Mouse (Mus musculus): Measurements from ENCODE around the gene Kcnq4. TPM values are rescaled to one million over a fixed set of nuclear protein-coding genes. Genes with fewer than 3 reads are reported as not detected.

Kcnq4 gene
- polyA plus RNA-seq (2012; rRNA removed; ENCODE audit: low replicate concordance) = 18.7 and 22.7 TPM in 2 replicates

DNA sequence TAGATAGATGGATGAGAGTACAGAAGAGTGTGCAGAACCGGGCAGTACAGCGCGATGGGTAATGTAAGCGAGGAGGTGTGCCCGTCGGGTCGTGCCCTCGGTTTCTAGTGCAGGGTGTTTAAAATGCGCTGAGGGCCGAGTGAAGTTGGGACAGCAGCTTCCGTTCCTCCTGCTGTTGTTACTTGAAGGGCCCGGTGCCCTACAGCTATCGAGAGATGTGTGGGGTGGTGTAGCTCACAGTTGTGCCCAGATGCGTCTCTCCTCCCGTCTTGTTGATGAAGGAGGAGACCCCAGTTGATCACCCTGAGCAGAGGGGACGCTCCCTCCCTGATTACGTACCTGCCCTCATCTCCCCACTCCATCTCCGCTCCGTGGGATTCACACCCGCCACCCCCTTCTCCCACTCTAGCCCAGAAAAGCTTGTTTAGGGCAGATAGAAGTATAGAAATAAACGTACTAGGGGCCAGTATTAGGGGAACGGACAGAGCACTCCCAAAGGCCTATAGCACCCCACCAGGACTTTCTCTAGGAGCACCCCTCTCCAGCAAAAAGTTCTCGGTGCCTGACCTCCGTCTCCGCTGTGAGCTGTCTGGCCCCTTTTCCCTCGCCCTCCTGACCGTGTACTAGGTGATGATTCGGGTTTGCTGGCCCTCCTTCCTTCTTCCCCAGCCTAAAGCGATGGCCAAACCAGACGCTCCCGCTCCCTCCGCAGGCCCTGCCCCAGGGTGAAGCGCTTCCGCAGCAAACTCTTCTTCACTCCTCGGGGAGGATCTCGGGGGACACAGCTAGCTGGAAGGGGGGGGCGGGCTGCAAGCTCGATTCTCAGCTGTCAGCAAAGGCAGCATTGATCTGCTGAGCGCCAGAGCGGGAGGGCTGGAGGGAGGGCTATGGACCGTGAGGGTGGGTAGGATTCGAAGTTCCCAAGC lies at the start of gene Kcnq4:
Gene Kcnq4, minus strand, starts transcription at position 672 of the 926 bp plus-strand sequence.

DNA sequence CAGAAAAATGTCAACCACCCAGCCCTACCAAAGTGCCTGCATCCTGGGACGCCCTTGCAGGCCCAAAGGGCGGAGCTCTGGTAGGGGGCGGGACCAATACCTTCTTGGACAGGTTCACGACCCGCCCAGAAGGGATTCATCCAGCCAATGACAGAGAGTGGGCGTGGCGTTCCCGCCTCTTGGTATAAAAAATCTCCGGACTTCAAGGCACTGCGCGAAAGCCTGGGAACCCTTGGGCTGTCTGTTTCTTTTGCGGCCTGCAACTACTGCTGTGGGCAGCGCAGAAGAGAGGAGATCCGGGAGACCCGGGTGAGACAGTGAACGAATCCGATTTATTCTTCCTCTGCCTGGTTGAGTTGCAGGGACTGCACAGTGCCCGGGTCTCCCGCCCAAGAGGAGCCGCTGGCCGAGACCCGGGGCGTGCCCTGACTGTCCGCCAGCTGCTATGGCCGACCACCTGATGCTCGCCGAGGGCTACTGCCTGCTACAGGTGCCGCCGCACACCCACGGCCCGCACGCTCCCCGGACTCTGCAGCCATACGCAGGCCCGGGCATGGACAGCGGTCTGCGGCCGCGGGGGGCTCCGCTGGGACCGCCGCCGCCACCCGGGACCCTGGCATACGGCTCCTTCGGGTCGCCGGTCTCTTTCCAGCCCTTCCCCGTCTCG lies 81.9 kb downstream of the Kcnq4 start, which contains the start of gene Cited4:
Gene Cited4, plus strand, starts transcription at position 215 of the 667 bp plus-strand sequence.

Other genes starting within 250 kb of the Kcnq4 start
- 0.06 and 0.27 TPM in 2 replicates for gene Slfnl1, start 216.4 kb downstream of the Kcnq4 start, polyA plus RNA-seq (2012; rRNA removed; ENCODE audit: low replicate concordance)
- gene Ctps, start 178.3 kb downstream of the Kcnq4 start, polyA plus RNA-seq (2012; rRNA removed; ENCODE audit: low replicate concordance) = 4.2 and 6.7 TPM in 2 replicates
- gene Gm8439, start 159.9 kb downstream of the Kcnq4 start, polyA plus RNA-seq (2012; rRNA removed; ENCODE audit: low replicate concordance) = 1.0 TPM in 1 of 2 replicates, not detected in the other
- 17.6 and 55.1 TPM in 2 replicates for gene Cited4, start 82.0 kb downstream of the Kcnq4 start, polyA plus RNA-seq (2012; rRNA removed; ENCODE audit: low replicate concordance)
- gene Nfyc, start 83.0 kb upstream of the Kcnq4 start, polyA plus RNA-seq (2012; rRNA removed; ENCODE audit: low replicate concordance) = 147 and 239 TPM in 2 replicates
- gene Rims3, start 106.2 kb upstream of the Kcnq4 start, polyA plus RNA-seq (2012; rRNA removed; ENCODE audit: low replicate concordance) = 0.76 and 1.0 TPM in 2 replicates
- gene Exo5, start 176.4 kb upstream of the Kcnq4 start, polyA plus RNA-seq (2012; rRNA removed; ENCODE audit: low replicate concordance) = 3.0 and 4.6 TPM in 2 replicates
- 1.9 and 2.2 TPM in 2 replicates for gene Zfp69, start 203.1 kb upstream of the Kcnq4 start, polyA plus RNA-seq (2012; rRNA removed; ENCODE audit: low replicate concordance)